Mouse (Mus musculus): ENCODE results near the gene Atf1.
A peak's percentile ranks its signal among the peaks of the same experiment; 100 is the strongest.

DNA sequence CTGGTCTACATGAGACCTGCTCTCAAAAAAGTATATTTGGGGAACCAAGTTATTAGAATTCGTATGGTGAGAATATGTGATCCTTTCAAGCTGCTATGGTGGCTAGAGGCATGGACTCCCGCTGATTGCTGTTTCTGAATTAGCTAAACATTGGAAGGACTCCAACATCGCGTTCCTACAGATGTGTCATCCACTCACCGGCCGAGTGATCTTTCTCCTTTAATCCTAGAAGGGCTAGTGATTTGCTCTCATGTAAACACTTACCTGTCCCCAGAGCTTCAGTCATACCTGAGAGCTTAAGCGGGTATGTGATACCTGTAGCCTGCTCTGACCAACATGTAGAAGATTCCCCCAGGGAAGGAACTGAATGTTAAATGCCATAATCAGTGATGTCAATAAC is 6.7 kb upstream of the Atf1 start:
- TF ChIP-seq EP300 (IDR thresholded peaks at IDR 0.05), result peak; percentile 80
- TF ChIP-seq CTCF (IDR thresholded peaks at IDR 0.05), result no peak

Data from lung, postnatal 0 days (tissue).